Mouse (Mus musculus) C2C12 (cell line): ENCODE data around the gene Rpl26. TPM values are rescaled to one million over a fixed set of nuclear protein-coding genes. Genes with fewer than 3 reads are reported as not detected.

Experiments
- H3K27me3 ChIP-seq: one replicate; pipeline ENCODE4 v1.6.1; 2011; ENCODE audit not compliant: control insufficient read depth, insufficient read depth, insufficient read length
- H3K36me3 ChIP-seq: one replicate; pipeline ENCODE4 v1.6.1; 2011; ENCODE audit not compliant: control insufficient read depth, insufficient read depth
- H3K4me3 ChIP-seq: one replicate; pipeline ENCODE4 v1.5.1; 2011; ENCODE audit warnings: mild to moderate bottlenecking, control low read depth; ENCODE audit not compliant: poor library complexity, insufficient read depth, severe bottlenecking
- H3K79me2 ChIP-seq: one replicate; pipeline ENCODE4 v1.6.1; 2011; ENCODE audit not compliant: control insufficient read depth, insufficient read depth
- H3K79me3 ChIP-seq: one replicate; pipeline ENCODE4 v1.6.1; 2011; ENCODE audit warnings: low read depth, control low read depth
- H3ac ChIP-seq: one replicate; pipeline ENCODE3; 2011; ENCODE audit warnings: low read depth; ENCODE audit not compliant: control insufficient read depth, insufficient read length
- CEBPB ChIP-seq: IDR thresholded peaks from one replicate; pipeline ENCODE4 v1.6.1; 2011; ENCODE audit warnings: low read depth, mild to moderate bottlenecking, control low read depth, moderate library complexity
- CTCF ChIP-seq: IDR thresholded peaks from one replicate; pipeline ENCODE4 v1.5.1; 2011; ENCODE audit not compliant: control insufficient read depth, insufficient read depth, insufficient read length
- FOSL1 ChIP-seq: IDR thresholded peaks from one replicate; pipeline ENCODE4 v1.8.0; 2011; ENCODE audit warnings: mild to moderate bottlenecking, low read length; ENCODE audit not compliant: poor library complexity, insufficient read depth, severe bottlenecking
- MAX ChIP-seq: IDR thresholded peaks from one replicate; pipeline ENCODE4 v1.6.1; 2011; ENCODE audit warnings: mild to moderate bottlenecking, control low read depth
- MYOD1 ChIP-seq: IDR thresholded peaks from one replicate; pipeline ENCODE4 v1.6.1; 2011; ENCODE audit warnings: low read depth; ENCODE audit not compliant: control insufficient read depth, insufficient read length
- MYOG ChIP-seq: IDR thresholded peaks from one replicate; pipeline ENCODE4 v1.6.1; 2011; ENCODE audit not compliant: control insufficient read depth, insufficient read length; ENCODE audit errors: extremely low read depth
- USF1 ChIP-seq: IDR thresholded peaks from one replicate; pipeline ENCODE4 v1.6.1; 2011; ENCODE audit warnings: low read depth, mild to moderate bottlenecking, control low read depth, moderate library complexity
- polyA plus RNA-seq: library from polyadenylated mRNA; unstranded; fragments of >200 nt; fragmentation: generic; extraction: Trizol; gene quantifications from one replicate; pipeline ENCODE4 v1.2.1, GENCODE M21; 2012; ENCODE audit warnings: missing spikeins

Gene Rpl26
- polyA plus RNA-seq, 1 experiment: 625 TPM

DNA sequence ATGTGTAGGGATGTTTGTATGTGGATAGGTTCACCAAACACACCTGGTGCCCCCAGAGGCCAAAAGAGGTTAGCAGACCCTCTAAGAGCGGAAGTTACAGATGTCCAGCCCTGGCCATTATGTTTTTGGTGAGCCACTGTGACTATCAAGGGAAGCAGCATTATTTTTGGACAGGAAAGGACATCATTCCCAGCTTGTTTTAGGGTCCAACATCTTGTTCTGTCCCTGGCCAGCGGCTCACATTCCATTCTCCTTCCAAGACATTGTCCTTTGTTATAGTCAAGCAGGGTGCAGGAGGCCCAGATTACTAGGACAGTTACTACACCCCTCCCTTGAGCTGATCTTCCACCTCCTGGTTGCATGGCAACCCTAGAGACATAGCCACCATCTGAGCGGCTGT is 5.9 kb downstream of the Rpl26 start:
- H3ac ChIP-seq: no peak overlapping the region
- H3K36me3 ChIP-seq: peaks cover 22% of the 10 kb centered on the region
- H3K27me3 ChIP-seq: no peaks in the 10 kb centered on the region
- H3K4me3 ChIP-seq: no peak overlapping the region
- peaks cover 8% of the 10 kb centered on the region for H3K79me3 ChIP-seq
- TF ChIP-seq USF1: no peak
- TF ChIP-seq MAX: no peak
- no peak for TF ChIP-seq MYOD1
- peaks cover 16% of the 10 kb centered on the region for H3K79me2 ChIP-seq

- H3K4me3 ChIP-seq: no peak overlapping the region
- no peak overlapping the region for H3ac ChIP-seq
- no peak for TF ChIP-seq MAX
- no peak for TF ChIP-seq FOSL1
- TF ChIP-seq MYOD1: no peak
- TF ChIP-seq MYOG: no peak
- TF ChIP-seq CEBPB: no peak
- TF ChIP-seq CTCF: no peak
- no peak for TF ChIP-seq USF1
- peaks cover 1% of the 10 kb centered on the region for H3K79me3 ChIP-seq
- peaks cover 6% of the 10 kb centered on the region for H3K79me2 ChIP-seq
- peaks cover 12% of the 10 kb centered on the region for H3K36me3 ChIP-seq
- H3K27me3 ChIP-seq: no peaks in the 10 kb centered on the region
Observed at GRCm38 (mm10) chr11:68908846-68909503, 7.6 kb downstream of the Rpl26 start.

- Histone ChIP-seq H3K79me3 (no peaks in the 10 kb centered on the region), H3ac (no peak overlapping the region), H3K27me3 (no peaks in the 10 kb centered on the region), H3K36me3 (no peaks in the 10 kb centered on the region), H3K79me2 (no peaks in the 10 kb centered on the region), H3K4me3 (no peak overlapping the region)
- TF ChIP-seq CEBPB (no peak), USF1 (no peak), MYOD1 (no peak), MYOG (no peak), MAX (no peak), FOSL1 (no peak), CTCF (no peak)
Observed at GRCm38 (mm10) chr11:68911531-68912177, 10.3 kb downstream of the Rpl26 start.

DNA sequence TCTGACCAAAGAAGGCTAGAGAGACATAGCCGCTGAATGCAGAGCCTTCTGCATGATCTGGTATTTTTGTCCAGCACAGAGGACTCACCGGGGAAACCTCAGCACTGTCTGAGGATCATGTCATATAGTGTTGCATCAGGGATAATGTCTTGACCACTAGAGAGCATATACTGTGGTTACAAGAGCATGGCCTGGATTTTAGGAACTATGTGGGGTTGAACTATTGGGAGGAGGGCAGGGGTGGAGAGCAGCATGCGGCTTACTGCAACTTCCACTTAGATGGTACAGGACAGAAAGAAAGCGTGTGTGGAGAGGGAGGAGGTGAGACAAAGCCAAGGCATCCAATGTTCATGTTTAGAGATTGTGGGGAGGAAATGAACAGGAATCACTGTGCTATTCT is 13.2 kb downstream of the Rpl26 start:
- TF ChIP-seq MYOD1 (no peak), CEBPB (no peak), MYOG (no peak), CTCF (no peak), MAX (no peak)
- no peaks in the 10 kb centered on the region for H3K27me3 ChIP-seq

DNA sequence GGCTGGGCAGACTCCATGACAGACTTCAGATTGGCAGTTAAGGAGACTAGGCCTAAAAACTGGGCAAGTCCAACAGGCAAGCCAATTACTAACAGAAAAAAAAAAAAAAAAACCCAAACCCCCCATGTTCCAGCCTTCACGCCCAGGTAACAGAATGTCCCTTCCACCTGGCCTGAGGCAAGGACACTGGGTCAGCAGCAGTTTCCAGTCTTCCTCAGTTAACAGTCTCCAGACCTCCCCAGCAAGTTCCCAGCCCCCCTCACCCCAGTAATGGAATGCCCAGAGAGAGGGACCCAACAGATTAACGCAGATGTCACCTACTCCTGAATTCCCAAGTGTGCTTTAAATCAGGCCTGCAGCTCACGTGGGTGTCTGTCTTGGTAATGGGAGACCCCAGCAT is 21.8 kb downstream of the Rpl26 start:
- no peaks in the 10 kb centered on the region for H3K36me3 ChIP-seq
- peaks cover 18% of the 10 kb centered on the region for H3K27me3 ChIP-seq
- TF ChIP-seq CTCF (no peak), FOSL1 (no peak), CEBPB (no peak), MYOG (no peak), MYOD1 (no peak), MAX (no peak), USF1 (no peak)
- no peaks in the 10 kb centered on the region for H3K79me2 ChIP-seq
- H3K4me3 ChIP-seq: no peak overlapping the region
- no peaks in the 10 kb centered on the region for H3K79me3 ChIP-seq
- no peak overlapping the region for H3ac ChIP-seq

More for the DNA sequence above, 13.2 kb downstream of the Rpl26 start:
- H3K79me3 ChIP-seq: no peaks in the 10 kb centered on the region
- no peak overlapping the region for H3K4me3 ChIP-seq
- no peaks in the 10 kb centered on the region for H3K79me2 ChIP-seq
- no peak overlapping the region for H3ac ChIP-seq
- no peaks in the 10 kb centered on the region for H3K36me3 ChIP-seq

DNA sequence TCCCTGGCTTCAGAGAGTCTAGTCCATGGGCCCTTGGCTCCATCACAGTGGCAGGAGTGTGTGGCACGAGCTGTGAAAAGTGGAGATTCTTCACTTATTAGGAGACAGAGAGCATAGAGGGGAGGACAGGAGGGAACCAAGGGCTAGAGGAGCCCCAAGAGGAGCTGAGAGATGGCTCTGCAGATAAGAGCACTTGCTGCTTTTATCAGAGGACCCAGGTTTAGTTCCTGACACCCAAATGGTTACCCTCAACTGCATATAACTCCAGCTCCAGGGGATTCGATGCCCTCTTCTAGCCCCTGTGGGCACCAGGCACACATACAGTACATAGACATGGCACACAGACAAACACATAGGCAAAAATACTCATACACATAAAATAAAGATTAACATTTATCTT is 23.4 kb downstream of the Rpl26 start:
- H3K79me2 ChIP-seq: no peaks in the 10 kb centered on the region
- no peak overlapping the region for H3ac ChIP-seq
- H3K79me3 ChIP-seq: no peaks in the 10 kb centered on the region
- no peak overlapping the region for H3K4me3 ChIP-seq
- peaks cover 18% of the 10 kb centered on the region for H3K27me3 ChIP-seq
- H3K36me3 ChIP-seq: no peaks in the 10 kb centered on the region
- no peak for TF ChIP-seq CTCF
- no peak for TF ChIP-seq MAX
- TF ChIP-seq FOSL1: no peak
- no peak for TF ChIP-seq MYOD1
- no peak for TF ChIP-seq MYOG
- no peak for TF ChIP-seq CEBPB
- no peak for TF ChIP-seq USF1
